Mouse (Mus musculus) layer of hippocampus, adult 11-12 months (tissue): ENCODE results near the gene Muc1.
"Not testable (repeated sequence)": the region's sequence is repeated elsewhere in the genome, so short reads cannot be mapped to it uniquely, and the experiment has no call there.

Experiments used
- DNase-seq: peaks from one replicate; pipeline ENCODE4 v3.0.0; 2022; ENCODE audit warnings: low spot score

The Muc1 gene

GRCm38 (mm10) chr3:89210162-89210561 lies 18.7 kb upstream of the Muc1 start:
- DNase-seq: no peak

- DNase-seq: no peak
These were observed 18.1 kb upstream of the Muc1 start for GRCm38 (mm10) chr3:89210731-89211130.

- peak; percentile 92 for DNase-seq
These were observed 14.9 kb upstream of the Muc1 start for GRCm38 (mm10) chr3:89213803-89214530.

DNA sequence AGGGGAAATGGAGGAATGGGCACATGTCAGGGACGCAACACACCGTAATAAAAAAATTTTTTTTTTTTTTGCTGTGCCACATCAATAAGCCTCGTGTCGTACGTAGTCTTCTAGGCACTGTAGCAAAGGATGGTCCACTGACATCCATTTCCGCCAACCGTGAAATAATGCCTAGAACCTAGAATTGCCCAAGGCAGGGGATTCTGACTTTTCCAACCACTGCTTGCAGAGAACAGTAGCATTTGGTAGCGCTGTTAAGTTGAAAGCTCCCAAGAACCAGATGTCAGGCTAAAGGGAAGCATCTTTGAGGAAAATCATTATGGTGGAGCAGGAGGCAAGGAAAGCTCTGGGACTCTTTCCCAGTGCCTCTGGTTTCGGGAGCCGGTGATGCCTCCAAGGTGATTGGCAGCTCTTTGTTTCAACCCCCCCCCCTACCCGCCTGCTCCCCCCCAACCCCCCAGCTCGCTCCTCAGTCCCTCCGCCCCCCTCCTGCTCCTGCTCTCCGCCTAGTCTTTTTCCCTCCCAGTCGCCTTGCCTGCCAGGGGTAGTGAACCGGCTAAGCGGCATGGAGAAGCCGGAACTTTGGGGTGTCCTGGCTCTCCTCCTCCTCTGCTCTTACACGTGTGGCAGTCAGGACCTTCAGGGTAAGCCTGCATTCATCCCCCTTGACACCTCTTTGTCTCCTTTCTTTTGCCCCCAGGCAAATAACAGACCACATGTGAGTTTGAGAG lies 14.0 kb upstream of the Muc1 start, which contains the start of gene Thbs3:
TSS of gene Thbs3 (plus strand) at position 500 of the 731 bp plus-strand sequence.
- peak; percentile 17 for DNase-seq

GRCm38 (mm10) chr3:89215853-89216252 lies 13.0 kb upstream of the Muc1 start:
- peak; percentile 90 for DNase-seq

- DNase-seq: not testable (repeated sequence)
These were observed 12.4 kb upstream of the Muc1 start for GRCm38 (mm10) chr3:89216407-89216806.

DNA sequence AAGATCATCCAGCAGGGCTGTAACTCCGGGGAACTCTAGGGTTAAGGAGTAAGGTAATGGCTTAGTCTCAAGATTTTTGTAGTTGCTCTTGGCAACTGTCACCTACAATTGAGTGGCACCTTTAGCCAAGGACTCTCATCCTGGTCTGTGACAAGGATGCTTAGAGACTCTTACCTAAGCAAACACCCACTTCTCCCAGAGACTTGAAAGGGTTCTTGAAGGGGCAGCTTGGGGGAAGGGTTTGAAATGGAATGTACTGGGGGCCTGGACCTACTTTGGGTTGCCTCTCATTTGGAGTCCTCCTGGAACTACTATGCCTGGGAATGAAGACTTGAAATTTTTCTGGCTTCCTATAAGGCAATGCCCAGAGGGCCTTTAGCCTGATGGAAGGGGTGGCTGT lies 10.6 kb upstream of the Muc1 start:
- DNase-seq: no peak

- no peak for DNase-seq
These were observed 9.3 kb upstream of the Muc1 start for GRCm38 (mm10) chr3:89219546-89219945.

DNA sequence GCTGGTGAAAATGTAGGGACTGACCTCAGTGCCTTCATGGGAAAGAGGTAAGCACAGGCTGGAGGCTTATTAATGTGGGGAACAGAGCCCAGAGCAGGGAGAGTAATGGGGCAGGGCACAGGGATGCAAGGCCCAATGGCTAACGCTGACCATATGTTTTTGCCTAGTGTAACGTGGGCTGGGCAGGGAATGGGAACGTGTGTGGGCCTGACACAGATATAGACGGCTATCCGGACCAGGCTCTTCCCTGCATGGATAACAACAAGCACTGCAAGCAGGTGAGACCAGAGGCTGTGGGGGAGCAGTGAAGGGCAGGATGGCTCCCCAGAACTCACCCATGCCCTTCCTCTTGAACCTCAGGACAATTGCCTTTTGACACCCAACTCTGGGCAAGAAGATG lies 7.7 kb upstream of the Muc1 start:
- DNase-seq: no peak

DNA sequence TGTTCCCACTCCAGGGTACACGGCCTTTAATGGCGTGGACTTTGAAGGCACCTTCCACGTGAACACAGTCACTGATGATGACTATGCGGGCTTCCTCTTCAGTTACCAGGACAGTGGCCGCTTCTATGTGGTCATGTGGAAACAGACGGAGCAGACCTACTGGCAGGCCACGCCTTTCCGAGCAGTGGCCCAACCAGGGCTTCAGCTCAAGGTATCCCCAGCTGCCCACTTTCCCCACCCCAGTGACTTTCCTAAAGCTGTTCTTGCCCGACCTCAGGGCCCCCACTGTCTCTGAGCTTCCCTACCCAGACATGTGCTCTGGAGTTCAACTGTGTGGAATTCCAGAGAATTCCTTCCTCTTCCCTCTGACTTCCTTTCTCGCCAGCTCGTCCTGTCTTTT lies 4.1 kb upstream of the Muc1 start:
- DNase-seq: no peak

- DNase-seq: no peak
These were observed 3.5 kb upstream of the Muc1 start for GRCm38 (mm10) chr3:89225321-89225815.

- DNase-seq: peak; percentile 53
These were observed 2.9 kb upstream of the Muc1 start for GRCm38 (mm10) chr3:89225918-89226317.

DNA sequence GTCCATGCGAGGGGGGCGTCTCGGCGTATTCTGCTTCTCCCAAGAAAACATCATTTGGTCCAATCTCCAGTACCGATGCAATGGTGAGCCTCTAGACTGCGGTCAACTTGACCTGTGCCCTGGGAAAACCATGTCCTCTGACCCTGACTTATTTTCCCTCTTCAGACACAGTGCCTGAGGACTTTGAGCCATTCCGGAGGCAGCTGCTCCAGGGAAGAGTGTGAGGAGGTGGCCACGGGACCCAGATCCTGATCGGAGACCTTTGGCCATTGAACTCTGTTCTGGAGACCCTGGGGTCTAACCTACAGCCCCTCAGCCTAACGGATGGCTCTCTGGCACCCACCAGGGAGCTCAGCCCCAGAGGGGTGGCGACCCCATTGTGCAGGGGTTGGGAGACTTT lies 2.5 kb upstream of the Muc1 start:
- DNase-seq: peak; percentile 19

DNA sequence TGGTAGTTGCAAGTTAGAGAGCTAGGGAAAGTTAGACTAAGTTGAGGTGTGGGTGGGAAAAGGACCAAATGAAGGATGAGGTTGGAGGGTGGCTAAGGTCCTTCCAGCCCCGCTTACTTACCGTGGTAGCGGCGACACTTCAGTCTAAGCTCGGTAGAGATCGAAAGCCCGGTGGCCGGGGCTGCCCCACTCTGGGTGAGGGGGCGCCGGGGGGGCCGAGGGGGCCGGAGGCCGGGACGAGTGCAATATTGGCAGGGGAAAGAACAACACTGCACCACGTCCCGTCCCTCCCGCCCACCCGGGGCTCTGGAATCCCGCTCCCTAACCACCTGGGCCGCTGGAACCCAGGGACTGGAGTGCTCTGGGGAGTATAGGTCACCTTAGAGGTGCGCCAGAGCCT lies 2.0 kb upstream of the Muc1 start, which contains the start of gene Mtx1:
TSS of gene Mtx1 (minus strand) at position 189 of the 400 bp plus-strand sequence.
- no peak for DNase-seq

GRCm38 (mm10) chr3:89227307-89228179 lies 1.3 kb upstream of the Muc1 start:
- DNase-seq: peak; percentile 92

DNA sequence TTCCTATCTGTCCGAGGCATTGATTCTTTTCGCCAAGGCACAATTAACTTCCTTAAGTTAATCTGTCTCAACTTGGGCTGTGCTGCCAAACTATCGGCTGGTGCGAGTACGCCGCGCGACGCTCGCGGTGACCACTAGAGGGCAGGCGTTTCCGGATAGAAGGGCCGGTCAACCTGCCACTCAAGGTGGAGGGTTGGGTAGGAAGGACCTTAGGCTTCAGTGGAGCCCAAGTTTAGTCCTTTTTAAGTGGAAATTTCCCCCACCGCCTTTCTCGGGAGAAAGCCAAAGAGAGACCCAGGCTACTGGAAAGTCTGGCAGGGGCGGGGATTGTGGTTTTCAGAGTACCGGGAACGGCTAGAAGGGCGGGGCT lies 692 bp upstream of the Muc1 start:
- DNase-seq: peak; percentile 87

DNA sequence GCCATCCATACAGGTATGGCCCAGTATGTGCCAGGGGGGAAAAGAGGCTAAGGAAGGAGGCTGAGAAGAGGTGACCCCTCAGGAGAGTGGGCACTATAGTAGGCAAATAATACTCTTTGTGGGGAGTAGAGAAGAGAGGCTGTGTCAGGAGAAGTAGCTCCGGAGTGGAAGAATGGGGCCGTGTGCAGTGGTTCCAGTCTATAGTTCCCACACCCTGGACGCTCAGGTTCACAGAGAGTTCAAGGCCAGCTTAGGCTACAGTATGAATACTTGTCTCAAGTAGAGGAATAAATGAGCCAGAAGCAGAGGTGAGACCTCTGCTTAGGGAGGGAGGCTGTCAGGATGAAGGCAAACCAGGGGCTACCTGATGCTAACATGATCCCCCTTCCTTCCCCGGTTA lies 419 bp downstream of the Muc1 start:
- DNase-seq: no peak

- no peak for DNase-seq
These were observed 1.7 kb downstream of the Muc1 start for GRCm38 (mm10) chr3:89230561-89230960.

GRCm38 (mm10) chr3:89231345-89231744 lies 2.5 kb downstream of the Muc1 start:
- no peak for DNase-seq

GRCm38 (mm10) chr3:89231772-89232275 lies 3.0 kb downstream of the Muc1 start:
- no peak for DNase-seq

DNA sequence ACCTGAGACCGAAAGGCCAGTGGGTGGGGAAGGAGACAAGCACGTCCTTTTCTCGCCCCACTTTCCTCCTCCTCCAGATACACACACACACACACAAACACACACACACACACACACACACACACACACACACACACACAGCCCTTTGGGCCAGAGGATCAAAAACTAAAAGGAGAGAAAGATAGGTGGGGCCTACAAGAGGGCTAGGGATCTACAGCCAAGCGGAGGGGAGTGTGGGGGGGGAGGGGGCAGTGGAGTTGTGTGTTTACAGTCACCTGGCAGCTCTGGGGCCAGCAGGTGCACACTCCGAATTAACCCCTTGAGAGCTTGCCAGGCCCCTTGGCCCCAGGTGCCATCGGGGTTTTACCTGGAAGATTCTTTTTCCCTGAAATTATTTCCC lies 3.8 kb downstream of the Muc1 start:
- no peak for DNase-seq

DNA sequence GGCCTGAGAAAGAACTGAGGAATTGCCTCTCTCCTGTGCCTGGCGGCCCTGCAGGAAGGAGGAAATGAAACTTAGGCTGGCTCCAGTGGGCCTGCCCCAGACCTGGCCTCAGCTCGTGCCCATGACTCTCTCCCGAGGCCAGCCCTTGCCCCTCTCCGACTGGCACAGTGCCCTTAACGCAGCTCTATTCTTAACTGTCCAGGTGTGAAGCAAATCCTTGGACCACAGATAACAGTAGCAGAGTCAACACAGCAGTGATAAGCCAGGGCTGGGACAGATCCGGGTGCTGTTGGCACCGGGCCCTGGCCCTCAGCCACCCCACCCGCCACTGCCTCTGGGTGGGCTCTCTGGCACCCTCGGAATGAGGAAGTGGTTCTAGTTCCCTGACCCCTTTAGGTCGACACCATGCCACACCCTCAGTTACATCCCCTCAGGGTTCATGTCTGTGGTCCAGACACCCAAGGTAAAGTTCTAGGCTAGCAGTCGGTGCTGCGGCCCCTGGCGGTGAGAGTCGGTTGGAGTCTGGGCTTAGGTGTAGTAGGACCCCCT lies 4.8 kb downstream of the Muc1 start:
- DNase-seq: peak; percentile 39
